Comparison of ENCODE assay signal across 14 mouse cellular contexts in genomic region chr11:32640617-32641016, GRCm38 (mm10). TPM values are rescaled to one million over a fixed set of nuclear protein-coding genes. Genes with fewer than 3 reads are reported as not detected.
DNase-seq lines count a peak whose midpoint lies in the region; ATAC-seq lines count a peak whose summit lies in the region.
"Had no signal": no experiment of that assay in that cellular context is flagged by ENCODE, and none has a peak within 500 bp of the region (broad histone marks: within the 10 kb centered on the region; RNA-seq: fewer than 3 reads in every experiment).

No protein-coding gene starts in this region.

- ATAC-seq in hindbrain, embryonic 15.5 days (ENCODE audit: low FRiP score, low read depth): no peak
- ATAC-seq in hindbrain, embryonic 11.5 days (ENCODE audit: low FRiP score): no peak
- no peak for ATAC-seq in liver, embryonic 15.5 days (ENCODE audit: insufficient read depth)
- no peak for ATAC-seq in hindbrain, embryonic 13.5 days (ENCODE audit: low FRiP score)

- no peak overlapping the region for H3K4me3 ChIP-seq in hindbrain, embryonic 15.5 days
- no peak overlapping the region for H3K4me3 ChIP-seq in hindbrain, embryonic 11.5 days (ENCODE audit: low read depth, low read length)
- H3K4me3 ChIP-seq in liver, embryonic 15.5 days (replicated peaks): peak overlapping the region; percentile 98
- no peak overlapping the region for H3K4me3 ChIP-seq in hindbrain, embryonic 13.5 days

- H3K9me3 ChIP-seq in hindbrain, embryonic 15.5 days: no peaks in the 10 kb centered on the region
- no peaks in the 10 kb centered on the region for H3K9me3 ChIP-seq in hindbrain, embryonic 11.5 days (ENCODE audit: control insufficient read depth, low read length)
- H3K9me3 ChIP-seq in liver, embryonic 15.5 days (replicated peaks): no peaks in the 10 kb centered on the region
- H3K9me3 ChIP-seq in hindbrain, embryonic 13.5 days: no peaks in the 10 kb centered on the region
- H3K9me3 ChIP-seq: forebrain, embryonic 10.5 days; heart, embryonic 12.5 days had no signal

- no peak overlapping the region for H3K27ac ChIP-seq in hindbrain, embryonic 15.5 days (replicated peaks)
- H3K27ac ChIP-seq in hindbrain, embryonic 11.5 days (ENCODE audit: low read depth, low read length): no peak overlapping the region
- H3K27ac ChIP-seq in liver, embryonic 15.5 days (replicated peaks): peak overlapping the region; percentile 96
- H3K27ac ChIP-seq in hindbrain, embryonic 13.5 days: no peak overlapping the region
- H3K27ac ChIP-seq: forebrain, embryonic 10.5 days had no signal

- peaks cover 20% of the 10 kb centered on the region for H3K4me1 ChIP-seq in hindbrain, embryonic 15.5 days (replicated peaks)
- no peaks in the 10 kb centered on the region for H3K4me1 ChIP-seq in hindbrain, embryonic 11.5 days (replicated peaks; ENCODE audit: control insufficient read depth, insufficient read depth, low read length)
- peaks cover 58% of the 10 kb centered on the region for H3K4me1 ChIP-seq in liver, embryonic 15.5 days (replicated peaks)
- peaks cover 25% of the 10 kb centered on the region for H3K4me1 ChIP-seq in hindbrain, embryonic 13.5 days (replicated peaks)

- H3K4me2 ChIP-seq in hindbrain, embryonic 15.5 days: peak overlapping the region; percentile 83; the same call in 1 of the 2 replicates
- no peak overlapping the region for H3K4me2 ChIP-seq in hindbrain, embryonic 11.5 days (replicated peaks; ENCODE audit: low read depth, low read length)
- peak overlapping the region; percentile 87 for H3K4me2 ChIP-seq in liver, embryonic 15.5 days
- no peak overlapping the region; the same call in 1 of the 2 replicates for H3K4me2 ChIP-seq in hindbrain, embryonic 13.5 days

- H3K36me3 ChIP-seq in hindbrain, embryonic 15.5 days: no peaks in the 10 kb centered on the region
- H3K36me3 ChIP-seq in hindbrain, embryonic 11.5 days (ENCODE audit: control insufficient read depth, insufficient read depth, low read length): no peaks in the 10 kb centered on the region
- no peaks in the 10 kb centered on the region for H3K36me3 ChIP-seq in liver, embryonic 15.5 days (replicated peaks)
- H3K36me3 ChIP-seq in hindbrain, embryonic 13.5 days: no peaks in the 10 kb centered on the region
- H3K36me3 ChIP-seq: forebrain, embryonic 10.5 days; heart, embryonic 12.5 days had no signal

- H3K27me3 ChIP-seq in hindbrain, embryonic 15.5 days: no peaks in the 10 kb centered on the region
- no peaks in the 10 kb centered on the region for H3K27me3 ChIP-seq in hindbrain, embryonic 11.5 days (ENCODE audit: control insufficient read depth, insufficient read depth, low read length)
- no peaks in the 10 kb centered on the region for H3K27me3 ChIP-seq in liver, embryonic 15.5 days
- H3K27me3 ChIP-seq in hindbrain, embryonic 13.5 days: no peaks in the 10 kb centered on the region
- H3K27me3 ChIP-seq: heart, embryonic 12.5 days had no signal

- no peak for DNase-seq in hindbrain, embryonic 11.5 days (ENCODE audit: low spot score)
- DNase-seq in ES-CJ7 (ENCODE audit: low read depth, low spot score) (peak; percentile 52), ZHBTc4 (ENCODE audit: low read depth, low spot score) (peak; percentile 47)
- DNase-seq in urinary bladder, postnatal 4 days (ENCODE audit: low spot score in 2 of 2): no peak
- DNase-seq: adrenal gland, postnatal 36 days; kidney, postnatal 36 days; lung, postnatal 4 days; right cerebral cortex, postnatal 25 days; thymus, postnatal 25 days had no signal

- no peak overlapping the region for H3K9ac ChIP-seq in hindbrain, embryonic 15.5 days
- no peak overlapping the region for H3K9ac ChIP-seq in hindbrain, embryonic 11.5 days (ENCODE audit: low read depth, low read length)
- H3K9ac ChIP-seq in liver, embryonic 15.5 days: 0 out of 2 replicates have a peak overlapping the region, but pooled peaks have one; percentile 12
- no peak overlapping the region for H3K9ac ChIP-seq in hindbrain, embryonic 13.5 days
- H3K9ac ChIP-seq: heart, embryonic 12.5 days had no signal

- 92% methylated on average over 4 of the region's 4 CpGs for WGBS in hindbrain, embryonic 15.5 days
- 90% methylated on average over 4 of the region's 4 CpGs for WGBS in hindbrain, embryonic 11.5 days
- WGBS in liver, embryonic 15.5 days (ENCODE audit: insufficient replicate concordance): 14% methylated on average over 4 of the region's 4 CpGs
- WGBS in hindbrain, embryonic 13.5 days: 90% methylated on average over 4 of the region's 4 CpGs

RNA-seq across cellular contexts. Expression of gene Fbxw11, which starts 1.9 kb away (rescaled TPM):
- polyA plus RNA-seq in hindbrain, embryonic 15.5 days (2015; fragmentation: Nextera tagmentation; extraction: Ambion mirVana): 115 and 117 TPM in 2 replicates
- polyA plus RNA-seq in hindbrain, embryonic 11.5 days (2014; fragmentation: Nextera tagmentation; extraction: Ambion mirVana): 82.7 and 107 TPM in 2 replicates
- polyA plus RNA-seq in liver, embryonic 15.5 days (2015; fragmentation: Nextera tagmentation; extraction: Ambion mirVana): 19.1 and 19.5 TPM in 2 replicates
- 116 and 118 TPM in 2 replicates for polyA plus RNA-seq in hindbrain, embryonic 13.5 days (2015; fragmentation: Nextera tagmentation; extraction: Ambion mirVana)

Comparison
In these comparisons a context has a peak if more than half of its experiments do, and no peak if none do; other contexts are left out.
1. H3K4me2 ChIP-seq: peak in hindbrain, embryonic 15.5 days (single experiment) and liver, embryonic 15.5 days (single experiment); none in hindbrain, embryonic 11.5 days (single experiment) and hindbrain, embryonic 13.5 days (single experiment).
2. DNase-seq: peak in ES-CJ7 (single experiment) and ZHBTc4 (single experiment); none in hindbrain, embryonic 11.5 days (single experiment) and urinary bladder, postnatal 4 days (0 of 2).